Mouse (Mus musculus): ENCODE measurements around the gene Rsph14. TPM values are rescaled to one million over a fixed set of nuclear protein-coding genes. Genes with fewer than 3 reads are reported as not detected.

The Rsph14 gene
- polyA plus RNA-seq, 1 experiment = 6.1 TPM

- 48% methylated on average over 9 of the region's 9 CpGs for WGBS
- DNase-seq = no peak
- Histone ChIP-seq H3K4me3 (replicated peaks; ENCODE audit: extremely low read depth, low read depth, low read length) (no peak overlapping the region), H3K4me1 (ENCODE audit: control insufficient read depth, insufficient read depth, low read length) (no peaks in the 10 kb centered on the region)
- TF ChIP-seq CTCF (IDR thresholded peaks at IDR 0.05; ENCODE audit: insufficient read depth, low read length) = no peak
- no peak for TF ChIP-seq POLR2A (IDR thresholded peaks at IDR 0.05; ENCODE audit: borderline replicate concordance, extremely low read depth, low read depth, low read length)
These were observed 79.4 kb downstream of the Rsph14 start for GRCm38 (mm10) chr10:74952830-74953443.

- 95% methylated on average over 1 of the region's 1 CpGs for WGBS
- TF ChIP-seq CTCF (IDR thresholded peaks at IDR 0.05; ENCODE audit: insufficient read depth, low read length) = no peak
- TF ChIP-seq POLR2A (IDR thresholded peaks at IDR 0.05; ENCODE audit: borderline replicate concordance, extremely low read depth, low read depth, low read length) = no peak
- Histone ChIP-seq H3K4me1 (ENCODE audit: control insufficient read depth, insufficient read depth, low read length) (no peaks in the 10 kb centered on the region), H3K4me3 (replicated peaks; ENCODE audit: extremely low read depth, low read depth, low read length) (no peak overlapping the region)
- no peak for DNase-seq
These were observed 91.6 kb downstream of the Rsph14 start for GRCm38 (mm10) chr10:74940795-74941194.

- no peak for TF ChIP-seq POLR2A (IDR thresholded peaks at IDR 0.05; ENCODE audit: borderline replicate concordance, extremely low read depth, low read depth, low read length)
- peak; percentile 46 for TF ChIP-seq CTCF (IDR thresholded peaks at IDR 0.05; ENCODE audit: insufficient read depth, low read length)
- 52% methylated on average over 3 of the region's 3 CpGs for WGBS
- no peak overlapping the region for H3K4me3 ChIP-seq (replicated peaks; ENCODE audit: extremely low read depth, low read depth, low read length)
- DNase-seq = no peak
- H3K4me1 ChIP-seq (ENCODE audit: control insufficient read depth, insufficient read depth, low read length) = no peaks in the 10 kb centered on the region
These were observed 93.1 kb downstream of the Rsph14 start for GRCm38 (mm10) chr10:74939300-74939699.

- DNase-seq = no peak
- WGBS = 57% methylated on average over 5 of the region's 5 CpGs
- Histone ChIP-seq H3K4me1 (ENCODE audit: control insufficient read depth, insufficient read depth, low read length) (no peaks in the 10 kb centered on the region), H3K4me3 (replicated peaks; ENCODE audit: extremely low read depth, low read depth, low read length) (no peak overlapping the region)
- TF ChIP-seq CTCF (IDR thresholded peaks at IDR 0.05; ENCODE audit: insufficient read depth, low read length) = 0 out of 2 replicates have a peak, but pooled peaks have one; percentile 5
- TF ChIP-seq POLR2A (IDR thresholded peaks at IDR 0.05; ENCODE audit: borderline replicate concordance, extremely low read depth, low read depth, low read length) = no peak
These were observed 94.0 kb downstream of the Rsph14 start for GRCm38 (mm10) chr10:74938410-74938809.

- no peak for DNase-seq
- Histone ChIP-seq H3K4me1 (ENCODE audit: control insufficient read depth, insufficient read depth, low read length) (no peaks in the 10 kb centered on the region), H3K4me3 (replicated peaks; ENCODE audit: extremely low read depth, low read depth, low read length) (no peak overlapping the region)
- WGBS = 78% methylated on average over 10 of the region's 10 CpGs
- peak; percentile 85 for TF ChIP-seq CTCF (IDR thresholded peaks at IDR 0.05; ENCODE audit: insufficient read depth, low read length)
- no peak for TF ChIP-seq POLR2A (IDR thresholded peaks at IDR 0.05; ENCODE audit: borderline replicate concordance, extremely low read depth, low read depth, low read length)
These were observed 95.2 kb downstream of the Rsph14 start for GRCm38 (mm10) chr10:74937003-74937790.

- H3K4me3 ChIP-seq (replicated peaks; ENCODE audit: extremely low read depth, low read depth, low read length) = no peak overlapping the region
- DNase-seq = no peak
- 26% methylated on average over 6 of the region's 6 CpGs for WGBS
- H3K4me1 ChIP-seq (ENCODE audit: control insufficient read depth, insufficient read depth, low read length) = no peaks in the 10 kb centered on the region
- no peak for TF ChIP-seq POLR2A (IDR thresholded peaks at IDR 0.05; ENCODE audit: borderline replicate concordance, extremely low read depth, low read depth, low read length)
- peak; percentile 33; the same call in 1 of the 2 replicates for TF ChIP-seq CTCF (IDR thresholded peaks at IDR 0.05; ENCODE audit: insufficient read depth, low read length)
These were observed 97.4 kb downstream of the Rsph14 start for GRCm38 (mm10) chr10:74935016-74935415.

GRCm38 (mm10) chr10:74934521-74934920 lies 97.9 kb downstream of the Rsph14 start:
- TF ChIP-seq POLR2A (IDR thresholded peaks at IDR 0.05; ENCODE audit: borderline replicate concordance, extremely low read depth, low read depth, low read length) = no peak
- TF ChIP-seq CTCF (IDR thresholded peaks at IDR 0.05; ENCODE audit: insufficient read depth, low read length) = no peak
- DNase-seq = no peak
- H3K4me1 ChIP-seq (ENCODE audit: control insufficient read depth, insufficient read depth, low read length) = no peaks in the 10 kb centered on the region
- H3K4me3 ChIP-seq (replicated peaks; ENCODE audit: extremely low read depth, low read depth, low read length) = no peak overlapping the region
- 75% methylated on average over 12 of the region's 12 CpGs for WGBS

- H3K4me1 ChIP-seq (ENCODE audit: control insufficient read depth, insufficient read depth, low read length) = no peaks in the 10 kb centered on the region
- 0 out of 2 replicates have a peak, but pooled peaks have one; percentile 17 for TF ChIP-seq CTCF (IDR thresholded peaks at IDR 0.05; ENCODE audit: insufficient read depth, low read length)
- no peak for TF ChIP-seq POLR2A (IDR thresholded peaks at IDR 0.05; ENCODE audit: borderline replicate concordance, extremely low read depth, low read depth, low read length)
- DNase-seq = no peak
- H3K4me3 ChIP-seq (replicated peaks; ENCODE audit: extremely low read depth, low read depth, low read length) = no peak overlapping the region
- WGBS = 80% methylated on average over 19 of the region's 19 CpGs
These were observed 98.7 kb downstream of the Rsph14 start for GRCm38 (mm10) chr10:74933548-74934190.

GRCm38 (mm10) chr10:74932487-74932886 lies 99.9 kb downstream of the Rsph14 start:
- Histone ChIP-seq H3K4me1 (ENCODE audit: control insufficient read depth, insufficient read depth, low read length) (no peaks in the 10 kb centered on the region), H3K4me3 (replicated peaks; ENCODE audit: extremely low read depth, low read depth, low read length) (no peak overlapping the region)
- TF ChIP-seq CTCF (IDR thresholded peaks at IDR 0.05; ENCODE audit: insufficient read depth, low read length) = no peak
- TF ChIP-seq POLR2A (IDR thresholded peaks at IDR 0.05; ENCODE audit: borderline replicate concordance, extremely low read depth, low read depth, low read length) = no peak
- WGBS = 76% methylated on average over 6 of the region's 6 CpGs
- DNase-seq = no peak
